Mouse (Mus musculus): ENCODE measurements around the gene Aldh3b3.
A peak's percentile ranks its signal among the peaks of the same experiment; 100 is the strongest.

Aldh3b3 gene

DNA sequence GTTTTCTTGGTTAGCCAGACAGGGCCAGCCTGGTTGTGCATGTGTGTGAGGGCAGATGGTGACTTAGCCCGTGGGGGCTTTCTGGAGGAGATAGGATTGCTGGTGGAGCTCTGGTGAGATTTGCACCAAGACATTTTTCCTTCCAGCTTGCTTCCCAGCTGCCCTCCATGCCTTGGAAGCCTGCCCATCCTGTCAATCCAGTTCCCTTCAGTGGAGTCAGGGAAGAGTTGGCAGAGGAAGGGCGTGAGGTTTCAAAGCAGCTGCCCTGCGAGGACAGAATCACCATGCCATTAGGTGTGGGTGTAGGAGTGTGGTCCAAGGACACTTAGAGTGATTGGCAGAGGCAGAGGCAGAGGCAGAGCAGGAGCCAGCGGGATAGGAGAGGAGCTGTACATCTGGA, at the start of gene Aldh3b3:
Aldh3b3 (plus strand) TSS at position 176 of the 400 bp plus-strand sequence.
- no peak for DNase-seq (ENCODE audit: low read depth)

DNA sequence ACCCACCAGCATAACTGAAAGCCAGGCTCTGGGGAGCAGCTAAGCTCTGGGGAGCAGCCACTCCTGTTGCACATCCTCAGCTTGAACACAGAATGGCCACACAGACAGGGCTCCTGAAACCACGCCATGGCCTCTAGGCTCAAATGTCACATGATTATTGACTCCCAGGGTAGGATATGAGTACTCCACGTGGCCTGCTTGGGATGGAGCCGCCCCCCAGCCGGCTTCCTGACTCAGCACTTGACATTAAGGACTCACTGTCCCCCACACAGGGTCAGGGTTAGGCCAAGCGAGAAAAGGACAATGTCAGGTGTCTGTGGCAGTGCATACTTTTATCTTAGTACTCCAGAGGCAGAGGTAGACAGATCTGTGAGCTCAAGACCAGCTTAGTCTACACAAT, 48.2 kb upstream of the Aldh3b3 start:
- DNase-seq (ENCODE audit: low read depth) = no peak

DNA sequence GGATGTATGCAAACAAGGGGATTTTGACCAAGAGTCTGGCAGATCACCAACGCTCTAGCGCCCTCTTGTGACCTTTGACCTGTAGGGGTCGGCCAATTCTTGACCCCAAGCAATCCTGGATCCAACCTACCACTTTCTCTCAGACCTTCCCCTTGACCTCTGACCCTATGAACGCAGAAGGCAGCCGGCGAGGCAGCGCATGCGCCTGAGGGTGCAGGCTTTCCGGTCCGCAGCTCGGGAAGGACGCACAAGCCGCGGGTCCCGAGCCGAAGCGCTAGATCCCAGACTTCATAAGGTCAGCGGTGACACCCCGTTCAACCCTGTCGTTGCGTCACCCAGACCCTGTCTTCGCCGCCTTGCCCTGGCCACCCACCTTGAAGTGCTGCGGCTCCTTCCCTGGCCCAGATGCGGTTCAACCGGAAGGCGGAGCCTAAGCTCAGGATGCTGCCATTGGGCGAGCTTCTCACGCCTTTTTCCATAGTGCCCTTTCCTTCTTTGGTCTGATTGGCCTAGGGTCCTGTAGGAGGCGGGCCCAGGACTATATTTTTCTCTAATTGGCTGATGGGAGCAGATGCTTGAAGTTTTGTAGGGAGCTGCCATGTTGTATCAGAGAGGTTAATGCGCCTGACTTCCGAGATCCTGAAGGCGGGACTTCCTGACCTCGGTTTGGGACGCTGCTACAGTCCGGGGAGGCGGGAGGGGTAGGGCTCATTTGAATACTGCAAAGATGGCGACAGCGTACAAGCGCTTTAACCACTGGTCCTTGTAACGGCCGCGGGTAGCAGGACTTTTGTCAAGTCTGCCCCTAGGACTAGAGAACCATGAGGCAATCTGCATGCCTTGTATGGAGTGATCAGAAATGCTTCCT, 45.9 kb upstream of the Aldh3b3 start, which contains the start of gene Ndufs8:
Ndufs8 (minus strand) TSS at position 438 of the 868 bp plus-strand sequence.
- peak; percentile 99 for DNase-seq (ENCODE audit: low read depth)

DNA sequence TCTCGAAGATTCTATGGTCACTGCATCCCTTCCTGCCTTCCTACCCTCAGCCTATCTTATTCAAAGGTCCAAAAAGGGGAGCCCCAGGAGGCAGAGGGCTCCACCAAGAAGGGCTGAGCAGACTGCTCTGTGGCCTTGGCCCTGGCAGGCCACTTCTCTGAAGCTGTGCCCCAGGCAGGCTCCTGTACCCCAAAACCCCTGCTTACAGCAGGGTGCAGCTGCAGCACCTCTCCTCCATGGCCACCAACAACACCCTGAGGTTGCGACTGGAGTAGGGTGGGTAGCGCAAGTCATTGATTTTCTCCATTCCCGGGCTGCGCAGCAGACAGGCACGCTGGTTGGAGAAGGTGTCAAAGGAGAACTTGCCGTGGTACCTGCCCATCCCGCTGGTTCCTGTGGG, 44.8 kb upstream of the Aldh3b3 start:
- no peak for DNase-seq (ENCODE audit: low read depth)

DNA sequence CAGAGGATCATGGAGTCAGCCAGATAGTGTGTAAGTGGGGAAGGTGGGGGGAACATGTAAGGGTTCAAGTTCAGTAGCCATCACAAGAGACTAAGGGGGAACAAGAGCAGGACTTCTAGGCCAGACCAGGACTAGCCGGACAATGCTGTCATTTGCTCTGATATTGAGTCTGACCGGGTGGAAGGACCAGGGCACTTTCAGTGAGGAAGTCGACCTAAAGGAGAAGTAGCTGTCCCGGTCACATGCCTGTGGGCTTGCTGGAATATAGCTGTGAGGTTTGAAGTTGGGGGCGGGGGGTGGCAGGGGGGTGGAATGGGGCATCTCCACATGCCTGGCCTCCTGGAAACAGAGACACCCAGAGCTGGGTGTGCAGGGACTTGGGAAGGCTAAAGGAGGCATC, 43.9 kb upstream of the Aldh3b3 start:
- DNase-seq (ENCODE audit: low read depth) = no peak

DNA sequence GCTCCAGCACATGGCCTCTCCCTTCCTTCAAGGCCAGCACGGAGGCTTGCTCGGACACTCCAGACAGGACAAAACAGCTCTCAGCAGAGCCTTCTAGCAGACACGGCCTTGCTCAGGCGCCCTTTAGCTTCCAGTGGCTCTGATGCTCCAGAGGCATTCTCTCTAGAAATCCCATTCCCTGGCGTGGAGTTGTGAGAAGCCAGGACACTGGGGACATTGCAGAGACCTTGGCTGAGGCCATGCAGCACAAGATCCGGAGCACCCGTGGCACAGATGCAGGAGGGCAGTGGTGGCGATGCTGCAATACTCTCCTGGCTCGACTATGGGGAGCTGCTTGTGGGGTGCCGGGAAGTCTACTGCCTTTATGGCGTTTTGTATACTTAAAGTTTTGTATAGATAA, 41.7 kb upstream of the Aldh3b3 start:
- no peak for DNase-seq (ENCODE audit: low read depth)

DNA sequence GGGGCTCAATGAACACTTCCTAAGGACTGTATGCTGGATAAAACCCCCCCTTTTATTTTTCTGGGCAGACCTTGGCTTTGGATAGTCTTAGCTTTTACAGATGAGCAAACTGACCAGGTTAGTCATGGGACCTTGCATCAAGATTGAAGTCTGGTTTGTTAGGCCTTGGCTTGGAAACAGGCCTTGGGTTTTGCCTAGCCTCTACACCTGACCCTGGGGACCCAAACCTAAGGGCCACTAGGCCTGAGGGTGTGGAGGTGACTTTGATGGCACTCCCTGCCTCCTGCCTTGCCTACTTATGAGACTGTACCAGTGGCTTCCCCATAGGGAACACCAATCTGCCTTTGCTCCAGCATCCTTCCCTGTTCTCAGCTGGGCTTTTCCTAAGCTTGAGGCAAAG, 38.5 kb upstream of the Aldh3b3 start:
- no peak for DNase-seq (ENCODE audit: low read depth)

DNA sequence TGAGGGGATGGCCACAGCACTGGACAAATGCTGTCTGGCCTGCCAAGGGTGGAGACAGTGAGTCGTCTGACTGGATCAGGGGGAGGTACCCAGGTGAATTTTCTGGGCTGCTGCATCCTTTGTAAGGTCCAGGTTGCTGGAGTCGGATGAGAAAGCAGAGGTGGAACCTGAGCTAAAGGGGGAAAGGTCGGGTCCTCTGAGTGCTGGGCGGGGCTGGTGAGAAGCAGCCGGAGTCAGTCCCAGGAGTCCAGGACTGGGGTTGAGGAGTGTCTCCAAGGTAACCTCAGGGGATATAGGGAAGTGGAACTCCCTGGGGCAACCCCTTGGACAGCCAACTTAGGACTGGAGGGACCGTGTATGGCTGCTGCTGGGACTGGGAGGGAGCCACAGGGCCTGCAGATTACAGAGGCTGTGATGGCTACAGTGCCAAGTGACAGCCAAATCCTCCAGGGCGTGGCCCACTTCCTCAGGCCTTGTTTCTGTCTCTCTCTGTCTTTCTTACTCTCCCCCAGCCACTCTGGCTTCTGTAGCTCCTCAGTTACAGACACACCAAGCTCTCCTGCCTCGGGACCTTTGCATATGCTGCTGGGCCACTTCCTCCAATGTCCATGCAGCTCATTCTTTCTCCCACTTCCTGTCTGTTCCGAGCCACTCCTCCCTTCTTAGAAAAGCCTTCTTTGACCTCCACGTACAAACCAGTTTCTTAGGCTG, 35.6 kb upstream of the Aldh3b3 start:
- no peak for DNase-seq (ENCODE audit: low read depth)

DNA sequence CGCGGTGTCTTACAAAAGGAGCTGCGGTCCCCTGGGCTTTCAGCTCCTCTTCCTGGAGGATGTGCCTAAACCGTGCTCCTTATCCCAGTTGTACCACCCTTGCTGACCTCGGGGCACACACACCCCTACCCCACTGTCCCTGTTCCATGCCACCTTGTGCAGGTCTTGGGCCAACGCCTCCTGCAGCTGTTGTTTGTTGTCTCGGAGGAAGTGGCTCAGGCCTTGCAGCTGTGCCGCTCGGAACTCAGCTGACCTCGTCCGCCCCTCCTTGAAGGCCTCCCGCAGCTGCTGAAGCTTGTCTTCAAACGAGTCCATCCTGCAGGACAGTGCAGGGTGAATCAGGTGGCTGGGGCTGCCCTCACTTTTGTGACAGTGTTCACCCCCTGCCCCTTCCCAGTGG, 34.9 kb upstream of the Aldh3b3 start:
- no peak for DNase-seq (ENCODE audit: low read depth)

DNA sequence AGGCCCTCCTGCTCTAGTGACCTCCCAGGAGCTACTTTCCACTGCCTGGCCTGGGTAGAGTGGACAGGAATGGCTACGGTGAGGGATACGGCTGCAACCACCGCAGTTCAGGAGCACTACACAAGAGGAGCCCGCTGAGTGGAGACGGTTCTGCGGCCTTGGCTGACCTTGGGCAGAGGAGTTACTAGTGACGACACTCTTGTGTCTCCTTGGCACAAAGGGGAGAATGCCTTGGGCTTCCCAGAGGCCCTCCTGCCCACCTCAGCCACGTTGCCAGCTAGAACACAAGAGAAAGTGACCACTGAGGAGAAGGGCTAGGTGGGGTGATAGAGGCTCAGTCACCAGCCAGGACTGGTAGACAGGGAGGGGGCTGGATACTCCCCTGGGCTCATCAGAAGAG, 34.3 kb upstream of the Aldh3b3 start:
- DNase-seq (ENCODE audit: low read depth) = no peak

DNA sequence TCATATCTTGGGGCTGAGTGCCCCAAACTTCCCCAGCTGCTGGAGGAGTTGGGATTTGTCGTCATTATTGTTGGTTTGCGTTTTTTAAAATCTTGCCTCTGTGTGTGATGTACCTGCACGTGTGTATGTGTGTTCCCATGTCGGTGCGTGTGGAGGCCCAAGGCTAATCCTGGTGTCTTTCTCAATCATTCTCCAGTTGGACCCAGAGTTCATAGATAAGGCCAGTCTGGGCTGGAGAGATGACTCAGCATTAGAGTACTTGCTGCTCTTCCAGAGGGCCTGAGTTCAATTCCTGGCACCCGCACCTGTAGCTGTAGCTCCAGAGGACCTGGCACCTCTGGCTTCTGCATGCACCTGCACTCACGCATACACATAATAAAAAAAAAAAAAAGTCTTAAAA, 33.6 kb upstream of the Aldh3b3 start:
- no peak for DNase-seq (ENCODE audit: low read depth)

DNA sequence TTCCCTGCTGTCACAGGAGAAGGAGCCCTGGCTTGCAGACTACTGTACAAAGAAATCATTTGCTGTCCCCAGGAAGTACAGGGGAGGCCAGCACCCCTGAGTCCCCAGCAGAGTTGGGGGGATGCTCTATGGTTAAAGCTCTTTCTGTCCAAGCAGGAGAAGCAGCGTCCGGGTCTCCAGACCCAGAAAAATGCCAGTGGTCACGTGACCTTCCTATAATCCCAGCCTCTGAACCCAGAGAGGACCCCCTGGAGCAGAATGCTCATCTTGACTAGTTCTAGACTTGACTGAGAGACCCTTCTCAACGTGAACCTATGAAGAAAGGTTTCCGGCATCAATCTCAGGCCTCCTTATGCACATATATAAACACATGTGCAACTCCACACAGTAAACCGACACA, 32.6 kb upstream of the Aldh3b3 start:
- DNase-seq (ENCODE audit: low read depth) = no peak

DNA sequence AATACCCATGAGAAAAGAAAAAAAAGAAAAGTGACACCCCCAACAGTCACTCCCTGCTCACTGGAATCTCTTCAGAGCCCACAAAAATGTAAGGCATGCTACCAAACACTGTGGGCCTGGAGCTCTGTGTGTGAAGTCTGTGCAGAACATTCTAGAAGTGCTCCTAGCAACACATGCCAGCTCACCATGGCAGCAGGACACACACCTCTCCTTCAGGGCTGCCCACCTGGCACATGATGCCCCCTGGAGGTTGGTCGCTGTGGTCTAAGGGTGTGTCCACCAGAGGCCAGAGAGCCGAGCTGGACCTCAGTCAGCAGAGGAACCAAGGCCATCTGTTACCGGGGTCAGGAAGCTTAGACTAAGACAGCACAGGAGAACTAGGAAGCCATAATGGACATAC, 32.2 kb upstream of the Aldh3b3 start:
- DNase-seq (ENCODE audit: low read depth) = no peak

DNA sequence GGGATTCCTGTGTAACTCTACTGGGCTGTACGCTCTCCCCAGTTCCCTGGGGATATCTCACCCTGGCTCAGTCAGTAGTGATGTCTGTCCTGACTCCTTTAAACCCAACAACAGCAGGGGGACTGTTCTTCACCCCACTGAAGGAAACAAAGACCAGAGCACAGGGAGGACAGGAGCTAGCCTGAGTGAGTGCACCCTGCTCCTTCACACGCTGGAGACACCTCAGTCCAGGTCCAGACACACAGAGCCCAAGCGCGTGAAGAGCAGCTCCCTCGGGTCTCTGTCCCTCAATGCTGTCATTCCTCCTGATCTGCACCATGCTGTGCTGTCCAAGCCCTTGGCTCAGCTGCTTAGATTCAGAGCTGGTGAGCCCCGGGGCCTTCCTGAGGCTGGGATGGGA, 31.8 kb upstream of the Aldh3b3 start:
- no peak for DNase-seq (ENCODE audit: low read depth)

DNA sequence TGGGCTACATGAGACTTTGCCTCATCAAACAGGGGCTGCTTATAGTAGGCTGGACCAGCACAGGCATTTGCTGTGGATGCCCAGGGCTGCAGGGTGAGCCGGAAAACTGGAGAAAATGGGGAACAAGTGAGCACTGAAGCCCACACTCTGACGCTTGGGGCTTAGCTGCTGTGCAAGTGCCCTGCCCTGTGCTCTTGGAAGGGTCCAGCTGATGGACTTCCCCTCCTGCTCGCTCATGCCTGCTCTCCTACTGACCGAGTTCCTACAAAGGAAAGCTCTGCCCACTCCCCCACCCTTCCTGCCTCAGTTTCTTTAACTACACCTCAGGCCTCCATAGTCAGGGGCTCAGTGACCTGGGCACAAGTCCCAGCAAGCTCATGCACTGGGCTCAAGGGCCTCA, 30.5 kb upstream of the Aldh3b3 start:
- DNase-seq (ENCODE audit: low read depth) = no peak

DNA sequence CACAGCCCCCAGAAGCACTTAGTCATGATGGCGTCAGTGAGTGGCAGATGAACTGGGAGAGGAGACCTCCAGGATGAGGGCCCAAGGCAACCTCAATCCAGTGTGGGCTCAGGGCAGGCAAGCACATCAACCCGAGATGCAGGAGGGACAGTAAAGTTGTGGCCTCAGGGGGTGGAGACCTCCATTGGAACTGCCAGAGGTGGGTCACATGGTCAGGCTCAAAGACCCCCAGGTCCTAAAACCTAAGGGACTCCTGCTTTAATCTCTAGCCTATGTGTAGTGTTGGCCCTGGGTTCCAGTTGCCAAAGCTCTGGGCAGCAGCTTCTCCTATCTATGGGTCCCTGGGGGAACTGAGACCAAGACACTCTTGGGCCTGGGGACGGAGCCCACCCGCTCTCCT, 29.7 kb upstream of the Aldh3b3 start:
- DNase-seq (ENCODE audit: low read depth) = no peak

DNA sequence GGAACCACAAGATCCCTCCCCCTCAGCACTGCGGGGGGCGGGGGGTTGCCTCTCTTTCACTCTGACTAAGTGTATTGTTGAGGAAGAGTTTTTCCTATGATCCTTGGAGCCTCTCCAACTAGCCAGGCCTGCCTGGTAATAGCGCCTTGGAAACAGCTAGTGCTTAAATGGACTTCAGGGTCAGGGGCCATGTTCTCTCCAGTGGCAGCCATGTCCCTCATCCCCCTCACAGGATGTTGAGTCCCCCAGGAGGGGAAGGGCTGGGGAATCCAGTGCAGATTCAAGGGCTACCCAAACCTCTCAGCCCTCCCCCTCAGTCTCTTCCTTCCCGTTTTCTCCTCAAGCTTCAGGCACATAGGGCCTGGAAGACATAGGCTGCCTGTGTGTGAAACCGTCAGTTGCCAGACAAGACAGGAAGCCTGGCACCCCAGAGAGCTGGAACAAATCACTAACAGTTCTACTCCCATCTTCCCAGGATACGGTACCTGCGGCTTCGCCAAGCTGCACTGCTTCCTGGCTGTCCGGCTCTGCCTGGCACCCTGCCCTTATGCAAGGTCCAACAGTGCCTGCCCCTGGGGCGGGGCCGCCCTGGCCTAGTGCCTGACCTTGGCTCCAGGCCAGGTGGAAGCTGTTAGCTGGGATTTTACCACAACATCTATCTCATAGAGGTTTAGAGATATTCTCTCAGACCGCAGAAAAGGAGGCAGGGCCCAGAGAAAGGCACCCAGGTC, 29.1 kb upstream of the Aldh3b3 start, which contains the start of gene Aldh3b1:
Aldh3b1 (minus strand) TSS at position 598 of the 731 bp plus-strand sequence.
- no peak for DNase-seq (ENCODE audit: low read depth)

DNA sequence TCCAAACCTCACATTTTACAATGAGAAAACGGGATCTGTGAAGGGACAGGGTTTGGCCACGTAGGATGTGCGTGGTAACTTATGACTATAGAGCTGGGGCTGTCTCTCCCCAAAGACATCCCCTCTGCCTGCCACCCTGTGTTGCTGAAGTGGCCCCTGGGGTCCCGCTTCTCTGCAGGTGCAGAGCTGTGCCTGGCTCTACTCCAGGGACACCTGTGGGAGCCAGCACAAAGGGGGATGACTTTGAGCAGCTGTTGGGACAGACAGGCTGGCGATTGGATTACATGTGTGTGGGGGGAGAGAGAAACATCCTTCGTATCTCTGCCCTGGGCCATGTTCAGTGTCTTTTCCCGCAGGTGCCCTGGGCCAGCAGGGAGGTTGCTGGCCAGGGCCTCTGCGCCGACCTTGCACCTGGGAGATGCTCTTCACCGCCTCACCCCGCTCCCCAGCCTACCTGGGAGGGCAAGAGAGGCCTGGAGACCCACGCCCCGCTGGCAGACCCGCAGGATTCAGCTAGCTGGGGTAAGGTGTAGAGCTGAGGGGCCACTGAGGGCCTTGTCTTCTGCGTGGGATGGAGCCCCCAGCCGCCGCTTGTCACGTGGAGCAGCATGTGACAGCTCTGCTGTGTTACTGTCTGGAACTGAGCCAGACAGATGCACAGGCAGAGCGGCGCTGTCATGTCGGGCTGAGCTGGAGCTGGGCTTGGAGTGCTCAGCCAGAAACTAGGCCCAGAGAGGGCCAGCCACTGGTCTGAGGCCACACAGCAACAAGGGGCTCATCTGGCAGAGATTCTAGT, 28.0 kb upstream of the Aldh3b3 start:
- DNase-seq (ENCODE audit: low read depth) = no peak

DNA sequence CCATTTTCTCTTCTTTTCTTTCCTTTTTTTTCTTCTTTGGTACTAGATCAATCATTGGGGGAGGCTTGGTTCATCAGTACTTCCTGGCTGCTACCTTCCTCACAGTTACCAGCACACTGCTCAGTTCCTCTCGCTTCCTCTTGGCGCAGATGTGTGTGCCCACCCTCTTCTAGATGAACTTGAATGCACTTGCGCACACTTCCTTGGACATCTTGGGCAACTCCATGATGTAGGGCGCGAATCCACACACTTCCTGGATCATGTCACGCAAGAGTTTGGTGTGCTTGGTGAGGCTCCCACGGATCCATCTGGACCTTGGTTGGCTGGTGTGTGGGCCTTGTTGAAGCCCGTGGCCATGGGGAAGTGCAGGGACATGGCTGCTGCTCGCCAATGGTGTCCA, 26.7 kb upstream of the Aldh3b3 start:
- DNase-seq (ENCODE audit: low read depth) = no peak

DNA sequence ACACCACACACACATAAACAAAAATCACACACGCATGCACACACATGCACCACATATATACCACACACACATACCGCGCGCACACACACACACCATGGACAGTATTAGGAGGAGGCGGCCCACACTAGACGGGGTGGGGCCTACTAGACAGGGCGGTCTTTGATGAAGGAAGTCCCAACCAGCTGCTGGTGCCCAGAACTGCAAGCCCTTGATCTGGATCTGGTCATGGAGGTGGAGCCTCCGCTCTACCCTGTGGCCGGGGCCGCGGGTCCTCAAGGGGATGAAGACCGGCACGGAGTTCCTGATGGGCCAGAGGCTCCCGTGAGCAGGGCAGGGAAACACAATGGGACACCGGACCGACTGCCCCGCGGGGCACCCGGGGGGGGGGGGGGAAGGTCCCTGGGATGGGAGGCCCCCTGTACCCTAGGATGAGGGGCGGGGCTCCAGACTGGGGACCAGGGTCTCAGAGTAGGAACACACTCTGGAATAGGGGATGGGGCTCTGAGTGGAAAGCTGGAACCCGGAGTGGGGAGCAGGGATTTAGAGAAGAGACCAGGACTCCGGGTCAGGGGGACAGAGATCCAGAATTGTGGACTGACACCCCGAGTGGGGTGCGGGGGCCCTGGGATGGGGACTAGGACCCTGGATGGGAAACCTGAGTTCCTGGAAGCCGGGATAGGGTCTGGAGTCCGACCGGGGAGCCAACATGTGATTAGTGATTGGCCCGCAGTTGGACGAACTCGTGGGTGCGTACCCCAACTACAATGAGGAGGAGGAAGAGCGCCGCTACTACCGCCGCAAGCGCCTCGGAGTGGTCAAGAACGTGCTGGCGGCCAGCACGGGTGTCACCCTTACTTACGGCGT, 23.2 kb upstream of the Aldh3b3 start, which contains the start of gene Unc93b1:
Unc93b1 (plus strand) TSS at position 155 of the 864 bp plus-strand sequence.
- peak; percentile 41 for DNase-seq (ENCODE audit: low read depth)

Data from c-Kit-positive CD71-positive TER-119-negative erythroid progenitor cells, embryonic 14.5 days (primary cell).